8 mouse cellular contexts compared by ENCODE assay signal in genomic region chr7:130073890-130074819, GRCm38 (mm10).
A peak's percentile ranks its signal among the peaks of the same experiment; 100 is the strongest.
DNase-seq lines count a peak whose midpoint lies in the region; ATAC-seq and TF ChIP-seq lines count a peak whose summit lies in the region.

No protein-coding gene starts in this region.

- no peaks in the 10 kb centered on the region for H3K9me3 ChIP-seq in heart, embryonic 11.5 days (replicated peaks; ENCODE audit: control insufficient read depth, low read length)
- H3K9me3 ChIP-seq in kidney, postnatal 0 days (replicated peaks; ENCODE audit: low read length) = no peaks in the 10 kb centered on the region
- H3K9me3 ChIP-seq in liver, embryonic 15.5 days (replicated peaks) = no peaks in the 10 kb centered on the region
- H3K9me3 ChIP-seq in neural tube, embryonic 13.5 days = no peaks in the 10 kb centered on the region

- H3K27me3 ChIP-seq in heart, embryonic 11.5 days (ENCODE audit: control insufficient read depth, insufficient read depth, low read length) = no peaks in the 10 kb centered on the region
- H3K27me3 ChIP-seq in kidney, postnatal 0 days (ENCODE audit: insufficient read depth, low read length) = no peaks in the 10 kb centered on the region
- no peaks in the 10 kb centered on the region for H3K27me3 ChIP-seq in liver, embryonic 15.5 days
- 0 out of 2 replicates have a peak, but pooled peaks cover 8% of the 10 kb centered on the region for H3K27me3 ChIP-seq in neural tube, embryonic 13.5 days

- WGBS in heart, embryonic 11.5 days (ENCODE audit: insufficient replicate concordance) = 21% methylated on average over 27 of the region's 27 CpGs
- 17% methylated on average over 27 of the region's 27 CpGs for WGBS in kidney, postnatal 0 days
- 32% methylated on average over 27 of the region's 27 CpGs for WGBS in liver, embryonic 15.5 days (ENCODE audit: insufficient replicate concordance)
- WGBS in neural tube, embryonic 13.5 days = 26% methylated on average over 27 of the region's 27 CpGs

- no peak for TF ChIP-seq CTCF in cortical plate, adult 2 months (IDR thresholded peaks at IDR 0.05; ENCODE audit: extremely low read depth, insufficient read depth, low read length)
- peak; percentile 62 for TF ChIP-seq CTCF in kidney, postnatal 0 days (IDR thresholded peaks at IDR 0.05; ENCODE audit: low read depth)

- H3K36me3 ChIP-seq in heart, embryonic 11.5 days (ENCODE audit: control insufficient read depth, insufficient read depth, low read length) = no peaks in the 10 kb centered on the region
- H3K36me3 ChIP-seq in kidney, postnatal 0 days (ENCODE audit: insufficient read depth, low read length) = no peaks in the 10 kb centered on the region
- no peaks in the 10 kb centered on the region for H3K36me3 ChIP-seq in liver, embryonic 15.5 days (replicated peaks)
- no peaks in the 10 kb centered on the region for H3K36me3 ChIP-seq in neural tube, embryonic 13.5 days

- peak overlapping the region; percentile 67 for H3K4me2 ChIP-seq in heart, embryonic 11.5 days
- H3K4me2 ChIP-seq in kidney, postnatal 0 days (ENCODE audit: low read length) = peak overlapping the region; percentile 45
- peak overlapping the region; percentile 46 for H3K4me2 ChIP-seq in liver, embryonic 15.5 days
- peak overlapping the region; percentile 57 for H3K4me2 ChIP-seq in neural tube, embryonic 13.5 days

- H3K9ac ChIP-seq in heart, embryonic 11.5 days (ENCODE audit: low read depth, low read length) = peak overlapping the region; percentile 46; the same call in 1 of the 2 replicates
- no peak overlapping the region for H3K9ac ChIP-seq in kidney, postnatal 0 days (ENCODE audit: low read depth, low read length)
- H3K9ac ChIP-seq in liver, embryonic 15.5 days = no peak overlapping the region
- H3K9ac ChIP-seq in neural tube, embryonic 13.5 days = 0 out of 2 replicates have a peak overlapping the region, but pooled peaks have one; percentile 41

- H3K27ac ChIP-seq in cortical plate, adult 2 months (ENCODE audit: insufficient read depth, low read length) = peak overlapping the region; percentile 37; the same call in 1 of the 2 replicates
- peak overlapping the region; percentile 35; the same call in 1 of the 2 replicates for H3K27ac ChIP-seq in heart, embryonic 11.5 days (ENCODE audit: low read depth, low read length)
- H3K27ac ChIP-seq in kidney, postnatal 0 days = no peak overlapping the region
- no peak overlapping the region for H3K27ac ChIP-seq in liver, embryonic 15.5 days (replicated peaks)
- 0 out of 2 replicates have a peak overlapping the region, but pooled peaks have one; percentile 33 for H3K27ac ChIP-seq in neural tube, embryonic 13.5 days (replicated peaks)

- no peaks in the 10 kb centered on the region for H3K4me1 ChIP-seq in cortical plate, adult 2 months (ENCODE audit: control insufficient read depth, insufficient read depth, low read length)
- peaks cover 5% of the 10 kb centered on the region; the same call in 1 of the 2 replicates for H3K4me1 ChIP-seq in heart, embryonic 11.5 days (ENCODE audit: control insufficient read depth, insufficient read depth, low read length)
- H3K4me1 ChIP-seq in kidney, postnatal 0 days (replicated peaks; ENCODE audit: insufficient read depth, low read length) = peaks cover 4% of the 10 kb centered on the region; the same call in 1 of the 2 replicates
- 0 out of 2 replicates have a peak, but pooled peaks cover 3% of the 10 kb centered on the region for H3K4me1 ChIP-seq in liver, embryonic 15.5 days (replicated peaks)
- peaks cover 16% of the 10 kb centered on the region for H3K4me1 ChIP-seq in neural tube, embryonic 13.5 days (replicated peaks)

- H3K4me3 ChIP-seq in cortical plate, adult 2 months (ENCODE audit: insufficient read depth, low read length) = peak overlapping the region; percentile 12; the same call in 1 of the 2 replicates
- H3K4me3 ChIP-seq in heart, embryonic 11.5 days (ENCODE audit: low read depth, low read length) = peak overlapping the region; percentile 32
- peak overlapping the region; percentile 16; the same call in 1 of the 2 replicates for H3K4me3 ChIP-seq in kidney, postnatal 0 days (replicated peaks; ENCODE audit: low read depth, low read length)
- H3K4me3 ChIP-seq in liver, embryonic 15.5 days (replicated peaks) = peak overlapping the region; percentile 20; the same call in 1 of the 2 replicates
- H3K4me3 ChIP-seq in neural tube, embryonic 13.5 days = peak overlapping the region; percentile 27

- TF ChIP-seq POLR2A in cortical plate, adult 2 months (IDR thresholded peaks at IDR 0.05; ENCODE audit: extremely low read depth, insufficient read depth, low read length) = no peak

- DNase-seq in cerebellum, postnatal 10 days = peak; percentile 18 to 39
- no peak for DNase-seq in cerebellum, adult 8-10 months
- DNase-seq in kidney, postnatal 0 days (ENCODE audit: low spot score) = peak; percentile 88

- ATAC-seq in heart, embryonic 11.5 days (replicated peaks; ENCODE audit: insufficient number of reproducible peaks, low FRiP score, low TSS enrichment) = no peak
- no peak for ATAC-seq in kidney, postnatal 0 days (replicated peaks; ENCODE audit: low FRiP score, low read depth)
- no peak for ATAC-seq in liver, embryonic 15.5 days (ENCODE audit: insufficient read depth)
- no peak for ATAC-seq in neural tube, embryonic 13.5 days (ENCODE audit: low read depth)
- no peak for ATAC-seq in activated CD4-positive, CD25-positive, alpha-beta regulatory T cell, adult 4 months

Comparison
In these comparisons a context has a peak if more than half of its experiments do, and no peak if none do; other contexts are left out.
1. H3K27ac ChIP-seq: peak in cortical plate, adult 2 months (single experiment), heart, embryonic 11.5 days (single experiment) and neural tube, embryonic 13.5 days (single experiment); none in kidney, postnatal 0 days (single experiment) and liver, embryonic 15.5 days (single experiment).
2. H3K9ac ChIP-seq: peak in heart, embryonic 11.5 days (single experiment) and neural tube, embryonic 13.5 days (single experiment); none in kidney, postnatal 0 days (single experiment) and liver, embryonic 15.5 days (single experiment).
3. Peak in every context shown above with its lines, with median percentiles within 50 percentile points of each other: H3K4me3 ChIP-seq and H3K4me2 ChIP-seq.